Mouse (Mus musculus) lung, adult 18-20 months (tissue): ENCODE results near the gene Sulf2.
"Not testable (repeated sequence)": the region's sequence is repeated elsewhere in the genome, so short reads cannot be mapped to it uniquely, and the experiment has no call there.

Experiments used
- DNase-seq, 2 experiments: peaks; one replicate each; pipeline ENCODE4 v3.0.0; 2022; ENCODE audit warnings: mixed read lengths in 2 of 2

The Sulf2 gene

GRCm38 (mm10) chr2:166155454-166155815 lies at the start of gene Sulf2:
Gene Sulf2 (minus strand): TSS chr2:166155663.
- DNase-seq = peak; percentile 78 to 81

- no peak for DNase-seq
These were observed 48.7 kb upstream of the Sulf2 start for GRCm38 (mm10) chr2:166204174-166204573.

- DNase-seq = no peak
These were observed 48.2 kb upstream of the Sulf2 start for GRCm38 (mm10) chr2:166203647-166204046.

GRCm38 (mm10) chr2:166197964-166198363 lies 42.5 kb upstream of the Sulf2 start:
- no peak for DNase-seq

GRCm38 (mm10) chr2:166197064-166197463 lies 41.6 kb upstream of the Sulf2 start:
- no peak for DNase-seq

- no peak for DNase-seq
These were observed 40.8 kb upstream of the Sulf2 start for GRCm38 (mm10) chr2:166196080-166196786.

- no peak for DNase-seq
These were observed 39.6 kb upstream of the Sulf2 start for GRCm38 (mm10) chr2:166195041-166195440.

GRCm38 (mm10) chr2:166194112-166194758 lies 38.8 kb upstream of the Sulf2 start:
- no peak for DNase-seq

- no peak for DNase-seq
These were observed 38.0 kb upstream of the Sulf2 start for GRCm38 (mm10) chr2:166193509-166193908.

GRCm38 (mm10) chr2:166190816-166191215 lies 35.4 kb upstream of the Sulf2 start:
- DNase-seq = no peak

- no peak for DNase-seq
These were observed 33.7 kb upstream of the Sulf2 start for GRCm38 (mm10) chr2:166189191-166189590.

- not testable (repeated sequence) for DNase-seq
These were observed 32.5 kb upstream of the Sulf2 start for GRCm38 (mm10) chr2:166187874-166188453.

- DNase-seq = not testable (repeated sequence)
These were observed 31.9 kb upstream of the Sulf2 start for GRCm38 (mm10) chr2:166187319-166187718.

GRCm38 (mm10) chr2:166186244-166186948 lies 30.9 kb upstream of the Sulf2 start:
- no peak for DNase-seq

- no peak for DNase-seq
These were observed 30.3 kb upstream of the Sulf2 start for GRCm38 (mm10) chr2:166185768-166186167.

- DNase-seq = no peak
These were observed 29.0 kb upstream of the Sulf2 start for GRCm38 (mm10) chr2:166184417-166184816.

- no peak for DNase-seq
These were observed 26.7 kb upstream of the Sulf2 start for GRCm38 (mm10) chr2:166182009-166182685.

- DNase-seq = peak; percentile 83 to 90
These were observed 25.5 kb upstream of the Sulf2 start for GRCm38 (mm10) chr2:166180744-166181508.

GRCm38 (mm10) chr2:166180136-166180649 lies 24.7 kb upstream of the Sulf2 start:
- DNase-seq = no peak

GRCm38 (mm10) chr2:166179457-166180101 lies 24.1 kb upstream of the Sulf2 start:
- peak in 1 of 2 experiments; percentile 57 for DNase-seq

- no peak for DNase-seq
These were observed 20.2 kb upstream of the Sulf2 start for GRCm38 (mm10) chr2:166175552-166176136.
